Mouse (Mus musculus) kidney, embryonic 14.5 days (tissue): ENCODE measurements around the gene Iba57. TPM values are rescaled to one million over a fixed set of nuclear protein-coding genes. Genes with fewer than 3 reads are reported as not detected.
A peak's percentile ranks its signal among the peaks of the same experiment; 100 is the strongest.

Experiments used
- ATAC-seq: fragments of 200-750 bp; cut with Nextera tagmentation; 2 replicates; pipeline ENCODE4 v1.8.0; 2017; ENCODE audit warnings: moderate number of reproducible peaks, mild to moderate bottlenecking, moderate TSS enrichment, moderate library complexity; ENCODE audit not compliant: low FRiP score, low TSS enrichment
- H3K27ac ChIP-seq: fragments of 300-500 bp; sonication (generic); 2 replicates; pipeline ENCODE4 v1.5.1; 2014; ENCODE audit warnings: low read depth, mild to moderate bottlenecking, low read length, moderate library complexity, mixed read lengths
- H3K27me3 ChIP-seq: fragments of 300-500 bp; sonication (generic); 2 replicates; pipeline ENCODE4 v1.6.1; 2014; ENCODE audit warnings: mild to moderate bottlenecking, low read length; ENCODE audit not compliant: control insufficient read depth, insufficient read depth
- H3K36me3 ChIP-seq: fragments of 300-500 bp; sonication (generic); 2 replicates; pipeline ENCODE4 v1.6.1; 2014; ENCODE audit warnings: low read length, mixed read lengths; ENCODE audit not compliant: control insufficient read depth, insufficient read depth
- H3K4me1 ChIP-seq: fragments of 300-500 bp; sonication (generic); 2 replicates; pipeline ENCODE4 v1.6.1; 2014; ENCODE audit warnings: low read length, mixed read lengths; ENCODE audit not compliant: control insufficient read depth, insufficient read depth
- H3K4me2 ChIP-seq: fragments of 300-500 bp; sonication (generic); replicated peaks from 2 replicates; pipeline ENCODE4 v1.6.1; 2014; ENCODE audit warnings: low read depth, mild to moderate bottlenecking, low read length
- H3K4me3 ChIP-seq: fragments of 300-500 bp; sonication (generic); 2 replicates; pipeline ENCODE4 v1.5.1; 2014; ENCODE audit warnings: mild to moderate bottlenecking, low read length
- H3K9ac ChIP-seq: fragments of 300-500 bp; sonication (generic); 2 replicates; pipeline ENCODE4 v1.6.1; 2014; ENCODE audit warnings: low read depth, mild to moderate bottlenecking, low read length, moderate library complexity
- H3K9me3 ChIP-seq: fragments of 300-500 bp; sonication (generic); 2 replicates; pipeline ENCODE4 v1.6.1; 2016; ENCODE audit warnings: low read length; ENCODE audit not compliant: control insufficient read depth
- WGBS: fragments of 180-500 bp; shearing (Covaris S2); extraction: QIAGEN DNeasy Blood & Tissue Kit; methylation state at CpG from one replicate; pipeline ENCODE4 v1.1.7; 2014; 5-methylcytosine and 5-hydroxymethylcytosine counted together
- polyA plus RNA-seq: library from polyadenylated mRNA; unstranded; fragments of >200 nt; fragmentation: Nextera tagmentation; extraction: Ambion mirVana; gene quantifications from 2 replicates; pipeline ENCODE4 v1.2.1, GENCODE M21; 2014

The Iba57 gene
- polyA plus RNA-seq, 1 experiment from 2014 or later = 2.3 TPM

DNA sequence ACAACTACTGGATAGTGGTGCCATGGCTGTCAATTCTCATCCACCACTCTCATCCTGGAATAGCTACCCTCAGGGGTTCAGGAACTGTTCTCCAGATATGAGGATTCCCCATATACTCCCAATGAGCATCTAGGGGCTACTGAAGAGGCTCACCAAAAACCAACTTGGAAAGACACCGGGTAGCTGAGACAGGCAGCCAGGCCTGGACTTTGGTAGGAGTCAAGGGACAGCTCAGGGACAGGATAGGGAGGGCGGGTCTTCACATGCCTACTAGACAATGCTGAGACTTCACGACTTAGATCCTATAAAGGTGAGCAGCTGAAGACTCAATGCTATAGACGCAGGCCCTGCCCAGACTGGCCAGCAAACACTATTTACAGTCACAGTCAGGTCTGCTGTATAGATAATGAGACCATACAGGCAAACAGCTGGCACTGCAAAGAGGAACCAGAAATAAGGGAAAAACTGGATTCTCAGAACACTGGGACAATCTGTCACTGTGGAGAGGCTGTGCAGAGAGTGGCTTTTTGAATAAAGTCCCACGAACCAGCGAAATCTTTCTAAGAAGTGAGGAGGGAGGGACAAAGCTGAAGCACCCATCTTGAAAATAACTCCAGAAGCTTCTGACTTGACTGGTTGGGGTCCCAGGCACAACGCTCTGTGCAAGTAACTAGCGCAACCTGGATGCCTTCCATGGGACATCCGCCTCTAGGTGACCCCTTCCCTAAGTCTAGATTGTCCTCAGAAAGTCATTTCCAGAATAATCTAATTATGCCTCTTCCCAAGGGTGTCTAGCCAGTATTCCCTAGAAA, 890 bp downstream of the Iba57 start:
- H3K4me3 ChIP-seq = peak overlapping the region; percentile 78
- no peaks in the 10 kb centered on the region for H3K27me3 ChIP-seq
- peak overlapping the region; percentile 52; the same call in 1 of the 2 replicates for H3K9ac ChIP-seq
- H3K36me3 ChIP-seq = 0 out of 2 replicates have a peak, but pooled peaks cover 6% of the 10 kb centered on the region
- WGBS = 63% methylated on average over 9 of the region's 9 CpGs
- peak overlapping the region; percentile 74 for H3K4me2 ChIP-seq
- no peaks in the 10 kb centered on the region for H3K9me3 ChIP-seq
- no peak for ATAC-seq
- H3K27ac ChIP-seq = peak overlapping the region; percentile 98; the same call in 1 of the 2 replicates
- H3K4me1 ChIP-seq = peaks cover 7% of the 10 kb centered on the region

DNA sequence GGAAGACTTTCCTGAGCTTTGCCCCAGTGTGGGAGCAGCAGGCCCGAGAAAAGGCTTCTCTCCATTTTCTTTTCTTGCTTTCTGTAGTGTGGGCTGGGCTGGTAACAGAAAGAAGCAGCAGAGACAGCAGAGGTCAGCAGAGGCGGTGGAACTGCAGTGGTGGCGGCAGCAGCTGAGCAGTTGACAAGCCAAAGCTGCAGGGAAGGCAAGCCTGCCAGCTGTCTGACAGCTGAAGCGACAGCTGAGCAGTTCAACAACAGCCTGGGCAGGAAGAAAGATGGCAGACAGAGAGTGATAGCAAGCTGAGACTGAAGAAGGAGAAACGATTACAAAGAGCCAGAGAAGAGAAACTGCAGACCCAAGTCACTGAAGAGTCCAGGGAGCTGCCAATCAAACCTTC, 2.1 kb downstream of the Iba57 start:
- no peak overlapping the region for H3K4me2 ChIP-seq
- H3K4me3 ChIP-seq = no peak overlapping the region
- H3K27me3 ChIP-seq = no peaks in the 10 kb centered on the region
- H3K4me1 ChIP-seq = peaks cover 7% of the 10 kb centered on the region
- H3K36me3 ChIP-seq = 0 out of 2 replicates have a peak, but pooled peaks cover 6% of the 10 kb centered on the region
- H3K9ac ChIP-seq = no peak overlapping the region
- no peak for ATAC-seq
- WGBS = 77% methylated on average over 5 of the region's 5 CpGs
- no peaks in the 10 kb centered on the region for H3K9me3 ChIP-seq
- H3K27ac ChIP-seq = no peak overlapping the region

DNA sequence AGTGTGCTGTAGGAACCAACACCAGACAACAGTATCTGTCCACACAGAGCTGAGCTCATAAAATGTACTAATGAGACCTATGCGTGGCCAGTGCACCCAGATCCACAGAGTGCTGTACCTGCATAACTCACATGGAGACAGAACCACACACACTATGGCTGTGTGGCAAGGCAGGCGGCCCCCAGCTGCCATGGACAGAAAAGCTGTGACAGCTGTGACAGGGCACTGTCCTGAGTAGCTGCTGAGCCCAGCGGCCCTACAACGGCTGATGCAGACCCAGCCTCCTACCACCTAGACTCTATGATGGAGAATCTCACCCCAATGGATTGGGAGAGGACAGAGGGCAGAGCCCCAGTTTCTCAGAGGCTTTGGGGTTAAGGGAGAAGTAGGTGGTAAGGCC, 4.0 kb downstream of the Iba57 start:
- H3K4me2 ChIP-seq = no peak overlapping the region
- H3K9me3 ChIP-seq = no peaks in the 10 kb centered on the region
- H3K27ac ChIP-seq = no peak overlapping the region
- 92% methylated on average over 4 of the region's 4 CpGs for WGBS
- H3K9ac ChIP-seq = no peak overlapping the region
- H3K4me1 ChIP-seq = peaks cover 7% of the 10 kb centered on the region
- H3K4me3 ChIP-seq = no peak overlapping the region
- H3K36me3 ChIP-seq = 0 out of 2 replicates have a peak, but pooled peaks cover 11% of the 10 kb centered on the region
- H3K27me3 ChIP-seq = no peaks in the 10 kb centered on the region
- ATAC-seq = no peak

DNA sequence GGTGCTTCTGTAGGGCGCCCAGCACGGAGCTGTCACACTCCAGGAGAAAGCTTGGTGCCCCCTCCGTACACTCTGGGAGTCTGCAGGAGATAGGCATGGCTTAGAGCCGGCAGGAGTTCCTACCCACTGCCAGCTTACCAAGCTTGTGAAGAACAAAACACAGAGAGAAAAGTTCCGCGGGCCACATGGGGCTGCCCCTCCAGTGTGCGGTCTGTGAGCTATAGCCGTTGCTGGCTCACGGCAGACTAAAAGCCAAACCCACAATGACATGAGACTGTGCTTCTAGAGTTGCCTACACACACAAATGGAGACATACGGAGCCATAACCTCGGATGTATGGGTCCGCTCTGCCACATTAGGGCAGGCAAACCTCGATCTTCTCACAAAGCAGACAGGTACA, 4.4 kb downstream of the Iba57 start:
- Histone ChIP-seq H3K27me3 (no peaks in the 10 kb centered on the region), H3K4me2 (no peak overlapping the region), H3K4me3 (no peak overlapping the region), H3K36me3 (0 out of 2 replicates have a peak, but pooled peaks cover 11% of the 10 kb centered on the region), H3K4me1 (peaks cover 7% of the 10 kb centered on the region), H3K27ac (no peak overlapping the region), H3K9ac (no peak overlapping the region), H3K9me3 (no peaks in the 10 kb centered on the region)
- ATAC-seq = no peak
- 94% methylated on average over 13 of the region's 13 CpGs for WGBS

DNA sequence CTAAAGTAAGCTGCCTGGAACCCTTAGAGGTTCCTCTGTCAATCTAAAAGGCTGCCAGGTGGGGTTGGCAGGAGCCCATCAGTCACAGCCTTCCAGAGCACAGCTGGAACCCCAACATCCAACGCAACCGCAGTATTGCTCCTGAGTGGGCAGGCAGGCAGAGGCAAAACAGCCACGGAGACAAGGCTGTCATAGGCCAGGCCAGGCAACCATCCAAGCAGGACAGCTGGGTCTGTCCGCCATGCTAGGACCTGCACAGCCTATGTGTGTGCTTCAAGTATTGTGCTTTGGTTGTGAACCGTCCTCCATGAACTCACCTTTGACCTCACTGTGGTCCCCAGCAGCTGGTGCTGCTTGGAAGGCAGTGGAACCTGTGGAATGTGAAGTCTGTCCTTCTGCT, 7.6 kb downstream of the Iba57 start:
- no peaks in the 10 kb centered on the region for H3K4me1 ChIP-seq
- no peak overlapping the region for H3K4me2 ChIP-seq
- ATAC-seq = no peak
- H3K27ac ChIP-seq = no peak overlapping the region
- H3K4me3 ChIP-seq = no peak overlapping the region
- H3K9ac ChIP-seq = no peak overlapping the region
- H3K27me3 ChIP-seq = no peaks in the 10 kb centered on the region
- H3K9me3 ChIP-seq = no peaks in the 10 kb centered on the region
- WGBS = 91% methylated on average over 5 of the region's 5 CpGs
- 0 out of 2 replicates have a peak, but pooled peaks cover 11% of the 10 kb centered on the region for H3K36me3 ChIP-seq

DNA sequence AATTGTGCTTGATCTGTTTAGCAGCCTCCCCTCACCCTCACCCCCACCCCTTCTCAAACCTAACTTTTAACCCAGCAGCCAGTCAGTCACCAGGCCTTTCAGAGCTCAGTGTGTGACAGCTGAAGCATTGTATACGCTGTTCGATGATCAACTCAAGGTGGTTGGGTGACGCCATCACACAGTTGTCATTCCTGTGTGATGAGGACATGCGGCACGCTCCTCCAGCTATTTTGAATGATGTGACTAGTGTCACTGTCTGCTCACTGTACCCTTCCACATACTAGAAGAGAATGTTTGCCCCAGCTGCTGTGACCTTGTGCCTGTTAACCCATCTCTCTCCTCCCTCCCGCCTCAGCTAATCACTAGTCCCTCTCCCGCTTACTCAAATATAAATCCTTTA, 9.3 kb downstream of the Iba57 start:
- Histone ChIP-seq H3K36me3 (0 out of 2 replicates have a peak, but pooled peaks cover 11% of the 10 kb centered on the region), H3K9ac (no peak overlapping the region), H3K4me1 (no peaks in the 10 kb centered on the region), H3K4me3 (no peak overlapping the region), H3K4me2 (no peak overlapping the region), H3K9me3 (no peaks in the 10 kb centered on the region), H3K27me3 (no peaks in the 10 kb centered on the region), H3K27ac (no peak overlapping the region)
- ATAC-seq = no peak
- WGBS = 89% methylated on average over 7 of the region's 7 CpGs

DNA sequence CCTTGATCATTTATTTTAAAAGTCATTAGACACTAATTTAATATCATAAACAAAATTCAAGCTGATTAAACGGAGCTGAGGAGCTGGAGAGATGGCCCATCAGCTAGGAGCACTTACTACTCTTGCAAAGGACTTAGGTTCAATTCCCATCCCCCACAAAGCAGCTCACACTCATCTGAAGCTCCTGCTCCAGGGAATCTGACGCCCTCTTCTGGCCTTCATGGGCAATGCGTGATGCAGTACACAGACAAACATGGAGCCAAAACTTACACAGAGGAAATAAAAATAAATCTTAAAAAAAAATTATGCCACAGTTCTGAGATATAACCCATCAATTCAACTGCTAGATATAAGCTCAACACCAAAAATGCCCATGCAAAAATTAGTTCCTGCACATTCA, 11.8 kb downstream of the Iba57 start:
- Histone ChIP-seq H3K4me2 (no peak overlapping the region), H3K27me3 (no peaks in the 10 kb centered on the region), H3K27ac (no peak overlapping the region), H3K4me3 (no peak overlapping the region), H3K4me1 (no peaks in the 10 kb centered on the region), H3K9ac (no peak overlapping the region), H3K9me3 (no peaks in the 10 kb centered on the region), H3K36me3 (0 out of 2 replicates have a peak, but pooled peaks cover 5% of the 10 kb centered on the region)
- ATAC-seq = no peak
- 33% methylated on average over 3 of the region's 3 CpGs for WGBS

DNA sequence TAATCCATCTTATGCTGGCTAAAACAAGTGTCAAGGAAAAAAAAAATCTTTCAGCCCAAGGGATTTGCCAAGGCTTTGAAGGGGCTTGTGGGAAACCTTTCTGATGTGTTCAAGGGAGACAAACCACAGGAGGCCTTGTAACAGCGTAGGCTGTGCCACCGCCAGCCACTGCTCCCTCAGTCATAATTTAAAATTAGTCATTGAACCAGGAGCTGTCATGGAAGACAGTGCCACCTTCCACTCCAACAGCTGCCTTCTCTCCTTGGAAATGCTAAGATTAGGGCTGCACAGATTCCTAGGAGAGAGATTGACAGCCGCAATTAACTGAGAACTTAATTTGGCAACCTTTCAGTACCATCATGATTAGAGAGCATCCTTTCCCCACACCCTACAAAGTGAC, 14.2 kb downstream of the Iba57 start:
- Histone ChIP-seq H3K4me1 (no peaks in the 10 kb centered on the region), H3K4me2 (no peak overlapping the region), H3K27me3 (no peaks in the 10 kb centered on the region), H3K27ac (no peak overlapping the region), H3K9ac (no peak overlapping the region), H3K4me3 (no peak overlapping the region), H3K9me3 (no peaks in the 10 kb centered on the region), H3K36me3 (no peaks in the 10 kb centered on the region)
- no peak for ATAC-seq
- WGBS = 66% methylated on average over 3 of the region's 3 CpGs

DNA sequence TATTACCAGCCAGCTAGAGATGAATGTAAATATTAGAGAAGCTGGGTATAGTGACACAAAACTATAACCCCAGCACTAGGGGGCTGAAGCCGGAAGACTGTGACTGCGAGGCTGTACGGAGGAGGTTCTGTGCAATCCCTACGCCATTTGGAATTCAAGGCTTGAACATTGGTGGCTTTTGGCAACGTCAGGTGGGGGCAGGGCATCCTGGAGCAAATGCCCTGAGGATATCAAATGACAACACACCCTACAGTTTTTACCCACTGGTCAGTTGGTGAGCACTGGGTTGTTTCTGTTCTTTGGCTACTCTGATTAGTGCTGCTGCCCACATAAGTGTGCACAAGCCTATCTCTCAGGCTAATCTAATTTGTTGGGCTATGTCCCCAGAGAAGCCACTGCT, 20.6 kb downstream of the Iba57 start:
- no peak overlapping the region for H3K4me2 ChIP-seq
- H3K9me3 ChIP-seq = no peaks in the 10 kb centered on the region
- H3K9ac ChIP-seq = no peak overlapping the region
- no peaks in the 10 kb centered on the region for H3K4me1 ChIP-seq
- no peaks in the 10 kb centered on the region for H3K36me3 ChIP-seq
- no peaks in the 10 kb centered on the region for H3K27me3 ChIP-seq
- no peak for ATAC-seq
- H3K27ac ChIP-seq = no peak overlapping the region
- no peak overlapping the region for H3K4me3 ChIP-seq
- 66% methylated on average over 5 of the region's 5 CpGs for WGBS
